Mouse (Mus musculus) spleen, adult 2 months (tissue): ENCODE results near the gene Ctsll3. TPM values are rescaled to one million over a fixed set of nuclear protein-coding genes. Genes with fewer than 3 reads are reported as not detected.

ENCODE experiments used
- DNase-seq, 2 experiments: peaks; one replicate each; pipeline versions ENCODE4 v3.0.0 to v3.0.0-alpha.2; 2012 to 2021; ENCODE audit warnings: low spot score in 2 of 2, low read depth in 1 of 2
- H3K27ac ChIP-seq: fragments of 200-500 bp; 2 replicates; pipeline ENCODE4 v1.5.1; 2012; ENCODE audit warnings: low read length, inconsistent platforms; ENCODE audit not compliant: insufficient read depth
- H3K27me3 ChIP-seq: fragments of 200-500 bp; 2 replicates; pipeline ENCODE4 v1.6.1; 2012; ENCODE audit warnings: mild to moderate bottlenecking, moderate library complexity, low read length, inconsistent platforms; ENCODE audit not compliant: control insufficient read depth, insufficient read depth
- H3K36me3 ChIP-seq: fragments of 200-500 bp; 2 replicates; pipeline ENCODE4 v1.6.1; 2012; ENCODE audit warnings: mild to moderate bottlenecking, low read length, inconsistent platforms; ENCODE audit not compliant: control insufficient read depth, insufficient read depth
- H3K4me1 ChIP-seq: fragments of 200-500 bp; 2 replicates; pipeline ENCODE4 v1.6.1; 2011; ENCODE audit warnings: inconsistent platforms; ENCODE audit not compliant: control insufficient read depth, insufficient read depth, insufficient read length
- H3K4me3 ChIP-seq: fragments of 200-500 bp; 2 replicates; pipeline ENCODE4 v1.5.1; 2011; ENCODE audit warnings: mild to moderate bottlenecking, inconsistent platforms; ENCODE audit not compliant: insufficient read depth, insufficient read length; ENCODE audit errors: extremely low read depth
- CTCF ChIP-seq: fragments of 200-500 bp; IDR thresholded peaks from 2 replicates; pipeline ENCODE4 v1.5.1; 2011; ENCODE audit warnings: mild to moderate bottlenecking, inconsistent platforms; ENCODE audit not compliant: insufficient read depth, insufficient read length, insufficient replicate concordance; ENCODE audit errors: extremely low read depth
- POLR2A ChIP-seq: fragments of 200-500 bp; IDR thresholded peaks from 2 replicates; pipeline ENCODE4 v1.6.1; 2011; ENCODE audit warnings: low read depth, low read length, inconsistent platforms
- WGBS: fragments of 180-500 bp; shearing (Covaris S2); methylation state at CpG from one replicate; pipeline ENCODE4 v1.1.7; 2018; 5-methylcytosine and 5-hydroxymethylcytosine counted together
- polyA plus RNA-seq: library from polyadenylated mRNA; depleted of rRNA; stranded (reverse); fragments of >200 nt; gene quantifications from 2 replicates; pipeline ENCODE4 v1.2.3, GENCODE M21; 2012; rRNA removed

Gene Ctsll3
- not detected in 2 replicates for polyA plus RNA-seq

- Histone ChIP-seq H3K4me3 (no peak within 1 kb of the TSS), H3K27ac (no peak within 1 kb of the TSS), H3K36me3 (no peaks in the 10 kb centered on the region), H3K27me3 (no peaks in the 10 kb centered on the region), H3K4me1 (no peaks in the 10 kb centered on the region)
- no peak for TF ChIP-seq CTCF
- TF ChIP-seq POLR2A, result no peak
- no peak for DNase-seq
- 68% methylated on average over 1 of the region's 1 CpGs for WGBS
Observed at GRCm38 (mm10) chr13:60802749-60803148, at the start of gene Ctsll3. Gene Ctsll3 (minus strand): TSS chr13:60802849.

GRCm38 (mm10) chr13:60848241-60849120, 45.8 kb upstream of the Ctsll3 start:
- Histone ChIP-seq H3K27ac (peak overlapping the region; percentile 86), H3K27me3 (no peaks in the 10 kb centered on the region), H3K36me3 (no peaks in the 10 kb centered on the region), H3K4me1 (peaks cover 2% of the 10 kb centered on the region; the same call in 1 of the 2 replicates), H3K4me3 (no peak overlapping the region)
- 64% methylated on average over 4 of the region's 4 CpGs for WGBS
- TF ChIP-seq POLR2A (no peak), CTCF (no peak)
- peak in 1 of 2 experiments; percentile 54 for DNase-seq

GRCm38 (mm10) chr13:60843153-60843552, 40.5 kb upstream of the Ctsll3 start:
- H3K27ac ChIP-seq, result no peak overlapping the region
- H3K27me3 ChIP-seq, result no peaks in the 10 kb centered on the region
- no peaks in the 10 kb centered on the region for H3K36me3 ChIP-seq
- no peak overlapping the region for H3K4me3 ChIP-seq
- WGBS, result 84% methylated on average over 8 of the region's 8 CpGs
- peaks cover 5% of the 10 kb centered on the region; the same call in 1 of the 2 replicates for H3K4me1 ChIP-seq
- no peak for DNase-seq
- no peak for TF ChIP-seq CTCF
- no peak for TF ChIP-seq POLR2A

- no peak for TF ChIP-seq CTCF
- TF ChIP-seq POLR2A, result no peak
- no peak for DNase-seq
- peak overlapping the region; percentile 46; the same call in 1 of the 2 replicates for H3K27ac ChIP-seq
- H3K27me3 ChIP-seq, result no peaks in the 10 kb centered on the region
- no peak overlapping the region for H3K4me3 ChIP-seq
- 75% methylated on average over 6 of the region's 6 CpGs for whole genome bisulfite sequencing
- peaks cover 4% of the 10 kb centered on the region; the same call in 1 of the 2 replicates for H3K4me1 ChIP-seq
- H3K36me3 ChIP-seq, result no peaks in the 10 kb centered on the region
Observed at GRCm38 (mm10) chr13:60842703-60843102, 40.1 kb upstream of the Ctsll3 start.

- H3K36me3 ChIP-seq, result no peaks in the 10 kb centered on the region
- TF ChIP-seq POLR2A (no peak), CTCF (no peak)
- no peak for DNase-seq
- 40% methylated on average over 2 of the region's 2 CpGs for WGBS
- H3K4me1 ChIP-seq, result peaks cover 3% of the 10 kb centered on the region; the same call in 1 of the 2 replicates
- H3K27ac ChIP-seq, result peak overlapping the region; percentile 66; the same call in 1 of the 2 replicates
- no peaks in the 10 kb centered on the region for H3K27me3 ChIP-seq
- H3K4me3 ChIP-seq, result no peak overlapping the region
Observed at GRCm38 (mm10) chr13:60839353-60839902, 36.8 kb upstream of the Ctsll3 start.

- TF ChIP-seq POLR2A (no peak), CTCF (peak; percentile 38; the same call in 1 of the 2 replicates)
- no peaks in the 10 kb centered on the region for H3K27me3 ChIP-seq
- no peak overlapping the region for H3K27ac ChIP-seq
- WGBS, result 30% methylated on average over 3 of the region's 3 CpGs
- H3K36me3 ChIP-seq, result no peaks in the 10 kb centered on the region
- H3K4me1 ChIP-seq, result no peaks in the 10 kb centered on the region
- DNase-seq, result peak in 1 of 2 experiments; percentile 30
- no peak overlapping the region for H3K4me3 ChIP-seq
Observed at GRCm38 (mm10) chr13:60826052-60826451, 23.4 kb upstream of the Ctsll3 start.
